Mouse (Mus musculus) left cerebral cortex, postnatal 25 days (tissue): ENCODE measurements around the gene Gdf7. TPM values are rescaled to one million over a fixed set of nuclear protein-coding genes. Genes with fewer than 3 reads are reported as not detected.

Experiments
- DNase-seq, 2 experiments: peaks; one replicate each; pipeline ENCODE4 v3.0.0; 2022; ENCODE audit warnings: low spot score in 2 of 2, mixed read lengths in 1 of 2
- intact Hi-C: fragments of 180-260 bp; cut with DNase I; formaldehyde crosslinking; loops from one replicate; pipeline ENCODE4 v1.15.1; 2025
- total RNA-seq, 2 experiments: library from RNA; stranded (reverse); gene quantifications; 2 replicates each; pipeline ENCODE4 v1.2.3; 2021

The Gdf7 gene
- total RNA-seq = under 1 TPM; 0.71 to 0.85 TPM

DNA sequence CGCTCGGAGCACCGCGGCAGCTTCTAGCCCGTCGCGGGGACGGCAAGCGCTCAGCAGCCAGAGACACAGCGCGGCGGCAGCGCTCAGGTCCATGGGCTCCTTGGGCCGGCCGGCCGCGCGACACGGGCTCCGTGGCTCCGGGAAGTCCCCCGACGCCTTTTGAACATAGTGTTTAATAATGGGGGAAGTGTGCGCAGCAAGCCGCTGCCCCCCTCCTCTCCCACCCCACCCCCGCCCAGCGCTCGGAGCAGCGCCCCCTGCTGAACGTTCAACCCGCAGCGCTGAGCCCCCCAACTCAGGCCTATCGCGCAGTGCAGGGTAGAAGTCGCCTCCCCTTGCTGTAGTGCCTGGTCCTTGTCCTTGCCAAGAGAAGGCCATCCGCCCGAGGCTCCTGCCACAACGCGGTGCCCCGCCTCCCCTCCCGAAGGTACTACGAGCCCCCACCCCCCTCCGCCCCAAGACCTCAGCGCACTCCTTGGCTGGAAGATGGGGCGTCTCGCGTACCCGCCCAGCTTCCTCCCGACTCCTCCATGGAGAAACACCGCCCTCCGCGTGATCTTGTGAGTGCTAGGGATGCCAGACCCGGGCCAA, at the start of gene Gdf7:
Gene Gdf7 (minus strand): TSS at position 114 of the 591 bp plus-strand sequence.
- DNase-seq = no peak
- intact Hi-C loops = no loop called here

DNA sequence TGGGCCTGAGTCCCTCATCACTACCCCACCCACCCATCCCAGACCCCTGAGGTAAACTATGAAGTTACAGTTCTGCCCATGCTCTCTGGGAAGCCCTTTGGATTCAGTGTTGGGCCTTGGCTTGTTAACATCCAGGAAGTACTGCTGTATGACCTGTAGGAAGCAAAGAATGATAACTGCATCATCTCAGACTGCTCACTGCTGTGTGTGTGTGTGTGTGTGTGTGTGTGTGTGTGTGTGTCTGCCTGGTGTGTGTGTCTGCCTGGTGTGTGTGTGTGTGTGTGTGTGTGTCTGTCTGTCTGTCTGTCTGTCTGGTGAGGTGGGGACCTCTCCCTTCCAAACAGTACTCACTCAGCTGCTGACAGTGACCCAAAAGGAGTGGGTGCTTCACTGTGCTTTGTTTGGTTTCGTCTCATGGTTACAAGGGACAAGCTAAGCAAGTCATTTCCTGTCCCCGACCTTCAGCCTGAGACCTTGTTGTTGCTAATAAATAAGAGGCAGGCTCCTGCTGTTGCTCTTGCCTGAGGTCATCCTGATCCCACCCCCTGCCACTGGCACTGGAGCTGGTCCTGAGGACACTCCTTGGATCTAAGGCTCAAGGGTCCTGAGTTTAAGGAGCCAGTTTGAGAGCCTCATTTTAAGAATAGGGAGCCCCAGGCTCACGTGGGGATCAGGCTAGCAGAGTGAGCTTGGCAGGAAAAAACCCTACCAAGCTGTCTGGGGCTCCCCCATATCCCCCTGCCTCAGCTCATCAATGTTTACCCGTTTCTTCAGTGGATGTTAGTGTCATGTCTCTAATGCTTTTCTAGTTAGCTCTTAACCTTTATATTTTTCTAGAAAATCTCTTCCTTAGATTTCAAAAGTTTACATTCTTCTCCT, 49.5 kb upstream of the Gdf7 start:
- no peak for DNase-seq
- intact Hi-C loops = no loop called here

DNA sequence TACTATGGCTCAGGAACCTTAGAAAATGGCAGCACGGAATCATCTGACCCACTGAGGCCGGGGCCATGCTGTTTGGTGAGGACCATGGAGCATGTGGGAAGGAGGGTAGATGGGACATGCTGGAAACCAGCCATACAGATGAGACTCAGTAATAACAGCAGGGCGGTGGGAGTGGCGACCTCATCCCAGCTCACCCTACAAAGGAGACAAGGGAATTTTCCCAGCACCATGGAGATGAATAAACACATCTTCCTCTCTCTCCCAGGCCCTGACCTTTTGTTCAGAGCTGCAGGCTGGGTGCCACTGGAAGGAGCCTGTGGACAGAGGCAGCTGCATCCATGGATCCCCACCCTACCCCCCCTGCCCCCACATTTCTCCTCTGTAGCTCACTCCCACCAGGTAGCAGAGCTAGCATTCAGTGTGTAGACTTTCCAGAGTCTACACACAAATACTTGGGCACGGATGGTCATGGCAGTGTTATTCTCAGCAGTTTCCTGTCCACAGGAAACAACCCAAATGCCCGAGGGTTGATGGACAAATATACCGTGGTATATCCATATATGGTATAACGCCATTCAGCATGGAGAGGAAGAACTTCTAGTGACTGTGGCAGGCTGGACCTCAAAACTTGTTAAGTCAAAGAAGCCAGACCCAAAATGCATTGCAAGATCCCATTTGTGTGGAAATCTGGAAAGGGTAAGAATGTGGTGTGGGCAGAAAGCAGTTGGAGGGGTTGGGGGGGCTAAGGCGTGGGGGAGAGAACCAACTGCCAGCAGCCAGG, 47.2 kb upstream of the Gdf7 start:
- intact Hi-C loops = loop anchor here (5.0 kb wide), 1 partner anchor 103 kb away; no protein-coding TSS in a partner anchor
- DNase-seq = no peak

DNA sequence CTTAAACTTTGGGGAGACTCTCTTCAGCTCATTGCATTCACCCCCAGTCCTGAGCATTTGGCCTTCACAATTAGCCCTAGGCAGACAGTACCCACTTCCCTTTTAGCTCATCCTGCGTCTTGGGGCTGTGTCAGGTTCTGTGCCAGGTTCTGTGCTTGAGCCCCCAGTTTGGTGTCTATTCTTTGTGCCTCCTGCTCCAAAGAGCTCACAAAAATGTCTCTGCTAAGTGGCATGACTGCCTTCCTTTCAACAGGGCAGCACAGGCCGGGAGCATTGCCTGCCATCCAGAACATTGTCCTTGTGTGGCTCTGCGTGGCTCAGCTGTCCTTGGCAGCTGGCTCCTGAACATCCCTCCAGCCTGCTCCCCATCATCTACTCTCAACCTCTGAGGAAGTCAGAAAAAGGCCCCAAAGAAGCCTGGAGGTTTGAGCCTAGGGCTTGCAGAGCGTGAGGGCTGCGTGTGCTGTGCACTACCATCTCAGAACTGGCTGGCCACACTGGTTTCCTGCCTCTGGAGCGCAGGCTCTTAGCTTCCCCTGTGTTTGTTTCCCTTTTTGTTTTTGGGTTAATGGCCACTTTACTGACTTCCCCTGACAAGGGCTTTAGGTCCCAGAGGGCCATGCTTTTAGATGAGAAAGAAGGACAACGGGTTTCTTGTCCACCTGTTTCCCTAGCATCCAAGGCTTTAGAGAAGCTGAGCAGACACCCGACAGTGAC, 46.1 kb upstream of the Gdf7 start:
- intact Hi-C loops = loop anchor here (5.0 kb wide), 1 partner anchor 104 kb away; no protein-coding TSS in a partner anchor
- DNase-seq = no peak

DNA sequence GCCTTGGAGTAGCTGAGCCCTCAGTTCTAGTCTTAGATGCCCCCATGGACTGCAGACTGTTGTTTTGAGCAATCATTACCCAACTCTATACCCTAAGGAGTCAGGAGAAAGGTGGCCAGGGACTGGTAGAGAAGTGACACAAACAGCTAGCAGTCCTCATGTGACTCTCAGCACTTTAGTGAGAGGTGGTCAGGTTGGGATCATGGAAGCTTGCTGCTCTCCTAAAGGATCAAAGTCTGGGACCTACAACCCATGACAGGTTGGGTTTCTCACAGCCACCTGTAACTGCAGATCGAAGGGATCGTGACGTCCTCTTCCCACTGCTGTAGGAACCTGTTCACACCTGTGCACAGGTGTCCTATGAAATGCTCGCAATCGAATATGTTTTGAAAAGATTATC, 43.8 kb upstream of the Gdf7 start:
- intact Hi-C loops = loop anchor here (1.0 to 5.0 kb wide), 4 partner anchors 107 to 153 kb away; no protein-coding TSS in a partner anchor
- no peak for DNase-seq

DNA sequence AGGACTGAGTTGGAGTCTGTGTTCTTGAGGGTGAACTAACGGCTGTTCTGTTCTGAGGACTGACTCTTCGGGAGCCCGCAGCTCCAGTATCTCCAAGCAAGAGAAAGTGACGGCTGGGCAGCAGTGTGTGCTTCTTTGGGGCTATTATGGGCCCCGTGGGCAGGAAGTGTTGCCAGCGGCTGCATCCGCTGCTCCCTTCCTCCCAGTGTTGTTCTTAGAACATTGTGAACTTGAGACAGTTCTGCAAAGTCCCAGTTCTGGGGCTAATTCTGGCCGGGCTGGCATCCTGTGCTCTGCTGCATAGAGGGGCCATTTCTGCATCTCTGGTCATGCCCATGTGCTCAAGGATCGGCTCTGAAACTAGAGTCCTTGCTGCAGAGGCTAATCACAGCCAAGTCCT, 43.1 kb upstream of the Gdf7 start:
- peak; percentile 77 to 94 for DNase-seq
- intact Hi-C loops = loop anchor here (1.0 to 5.0 kb wide), 4 partner anchors 107 to 154 kb away; no protein-coding TSS in a partner anchor

DNA sequence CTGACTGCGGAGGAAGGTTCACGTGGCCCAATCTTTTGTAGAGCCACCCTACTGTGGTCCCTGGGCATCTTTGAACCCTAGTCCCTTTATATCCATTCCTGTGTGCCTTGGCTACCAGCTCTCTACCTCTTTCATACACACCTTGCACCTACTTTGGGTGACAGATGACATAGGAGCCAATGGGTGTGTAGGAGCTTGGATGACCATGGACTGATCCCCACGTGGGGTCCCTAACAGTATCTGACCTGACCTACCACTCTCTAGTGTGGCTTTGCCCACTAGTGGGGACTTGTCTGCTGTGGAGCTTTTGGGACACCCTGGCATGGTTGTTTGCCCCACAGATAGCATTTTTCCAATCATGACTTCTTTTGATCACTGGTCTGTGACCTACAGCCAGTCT, 41.6 kb upstream of the Gdf7 start:
- no peak for DNase-seq
- intact Hi-C loops = no loop called here

DNA sequence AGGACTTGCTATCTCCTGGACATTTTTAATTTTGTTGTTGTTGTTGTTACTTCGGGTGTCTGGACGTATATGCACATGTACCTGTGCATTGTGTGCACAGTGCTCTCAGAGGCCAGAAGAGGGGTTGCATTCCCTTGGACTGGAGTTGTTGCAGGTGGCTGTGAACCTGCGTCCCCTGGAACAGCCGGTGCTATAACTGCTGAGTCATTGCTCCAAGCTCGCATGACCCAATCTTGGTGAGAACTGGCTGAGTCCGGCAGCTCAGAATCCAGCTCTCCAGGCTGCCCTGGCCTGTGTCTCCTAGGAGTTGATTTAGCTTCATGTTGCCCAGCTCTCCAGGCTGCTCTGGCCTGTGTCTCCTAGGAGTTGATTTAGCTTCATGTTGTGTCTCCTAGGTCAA, 39.3 kb upstream of the Gdf7 start:
- intact Hi-C loops = no loop called here
- no peak for DNase-seq

DNA sequence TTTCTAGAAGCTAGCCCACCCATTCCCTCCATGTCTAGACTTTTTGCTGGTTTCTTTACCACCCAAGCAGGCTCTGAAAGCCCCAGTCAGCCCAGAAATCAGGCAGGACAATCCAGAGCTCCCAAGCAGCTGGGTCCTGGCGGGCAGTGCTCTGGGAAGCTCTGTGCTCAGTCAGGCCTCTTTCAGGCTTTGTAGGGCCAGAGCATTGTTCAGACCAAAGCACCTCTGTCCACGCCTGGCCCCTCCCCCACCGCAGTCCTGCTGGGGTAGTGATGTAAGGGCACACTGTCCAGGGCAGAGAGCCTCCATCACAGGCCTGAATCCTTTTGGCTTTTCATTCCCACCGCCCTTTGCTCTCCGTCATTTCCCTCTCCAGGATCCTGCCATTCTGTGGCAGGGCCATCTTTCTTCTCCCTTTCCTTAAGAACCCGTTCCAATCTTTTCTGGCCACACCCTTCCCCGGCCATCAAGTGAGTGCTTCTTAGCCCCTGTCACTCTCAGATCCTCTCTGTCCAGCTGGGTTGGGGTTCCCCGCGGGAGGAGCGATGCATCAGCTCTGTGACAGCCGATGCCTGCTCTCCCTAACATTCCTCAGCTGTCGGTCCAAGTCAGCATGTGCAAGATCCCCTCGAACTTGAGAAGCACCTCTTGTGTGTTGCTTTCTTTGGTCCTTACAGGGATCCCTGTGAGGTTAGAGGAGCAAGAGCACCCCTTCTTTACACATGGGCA, 38.0 kb upstream of the Gdf7 start:
- intact Hi-C loops = no loop called here
- DNase-seq = no peak

DNA sequence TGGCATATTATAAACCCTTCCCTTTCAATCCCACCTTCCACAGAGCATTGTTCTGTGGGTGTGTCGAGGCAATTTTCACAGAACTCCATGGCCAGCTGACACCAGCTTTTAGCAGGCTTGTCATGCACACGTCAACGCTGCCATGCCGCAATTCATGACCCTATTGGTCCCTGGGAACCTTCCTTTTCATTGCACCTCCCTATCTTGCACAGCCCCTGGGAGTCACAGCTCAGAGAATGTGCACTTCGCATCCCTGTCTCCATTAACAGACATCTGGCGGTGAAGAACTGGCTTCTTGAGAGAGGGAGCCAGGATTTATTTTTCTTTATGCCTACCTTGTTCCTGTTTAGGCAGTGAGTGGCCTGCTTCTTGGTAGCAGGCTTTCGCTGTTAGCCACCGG, 37.2 kb upstream of the Gdf7 start:
- no peak for DNase-seq
- intact Hi-C loops = no loop called here

DNA sequence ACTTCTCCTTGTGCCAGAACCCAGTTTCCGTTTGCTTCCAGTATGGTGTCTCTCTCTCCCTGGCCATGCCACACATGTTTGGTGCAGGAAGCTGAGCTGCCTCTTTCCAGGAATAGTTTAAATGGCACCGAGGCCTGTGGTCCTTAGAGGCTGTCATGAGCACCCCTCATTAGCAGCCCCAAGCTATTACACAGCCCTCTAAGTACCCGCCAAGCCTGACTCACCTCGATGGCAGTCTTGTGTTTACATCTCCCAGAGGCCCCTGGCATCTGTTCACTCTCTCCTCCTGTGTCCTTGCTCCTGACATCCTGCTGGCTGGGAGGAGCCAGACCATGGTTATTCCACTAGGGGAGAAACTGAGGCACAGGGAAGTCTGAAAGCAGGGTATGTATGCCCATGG, 36.7 kb upstream of the Gdf7 start:
- intact Hi-C loops = no loop called here
- no peak for DNase-seq

DNA sequence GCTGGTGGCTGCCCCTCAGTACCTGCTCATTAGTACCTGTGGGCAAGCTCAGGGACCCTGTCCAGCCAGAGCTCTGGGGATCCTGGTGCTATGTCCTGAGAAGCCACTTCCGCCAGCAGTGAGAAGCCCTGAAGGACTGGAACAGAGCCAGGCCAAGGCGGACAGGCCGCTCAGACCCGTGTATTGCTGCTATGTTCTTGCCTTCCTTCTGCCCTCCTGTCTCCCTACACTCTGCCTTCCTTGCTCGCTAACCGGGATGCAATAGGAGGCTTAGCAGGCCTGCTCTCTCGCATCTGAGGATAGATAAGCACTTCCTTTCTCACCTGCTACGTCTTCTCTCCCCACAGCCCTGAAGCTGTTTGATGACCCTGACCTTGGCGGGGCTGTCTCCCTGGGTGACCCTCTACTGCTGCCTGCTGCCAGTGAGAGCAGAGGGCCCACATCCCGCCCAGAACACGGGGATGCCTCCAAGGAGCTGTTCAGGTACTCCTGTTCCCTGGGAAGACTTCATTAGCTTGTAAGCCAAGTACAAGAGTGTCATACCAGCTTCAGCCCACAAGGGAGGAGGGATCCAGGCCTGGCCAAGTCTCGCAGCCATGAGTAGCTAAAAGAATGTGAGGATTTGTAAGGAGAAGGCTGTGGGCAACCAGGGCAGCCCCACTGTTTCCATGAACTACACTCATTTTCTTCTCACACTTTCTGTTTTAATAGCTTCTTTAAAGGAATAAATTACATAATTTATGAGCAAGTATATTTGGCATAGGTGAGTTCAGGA, 35.7 kb upstream of the Gdf7 start:
- intact Hi-C loops = no loop called here

DNA sequence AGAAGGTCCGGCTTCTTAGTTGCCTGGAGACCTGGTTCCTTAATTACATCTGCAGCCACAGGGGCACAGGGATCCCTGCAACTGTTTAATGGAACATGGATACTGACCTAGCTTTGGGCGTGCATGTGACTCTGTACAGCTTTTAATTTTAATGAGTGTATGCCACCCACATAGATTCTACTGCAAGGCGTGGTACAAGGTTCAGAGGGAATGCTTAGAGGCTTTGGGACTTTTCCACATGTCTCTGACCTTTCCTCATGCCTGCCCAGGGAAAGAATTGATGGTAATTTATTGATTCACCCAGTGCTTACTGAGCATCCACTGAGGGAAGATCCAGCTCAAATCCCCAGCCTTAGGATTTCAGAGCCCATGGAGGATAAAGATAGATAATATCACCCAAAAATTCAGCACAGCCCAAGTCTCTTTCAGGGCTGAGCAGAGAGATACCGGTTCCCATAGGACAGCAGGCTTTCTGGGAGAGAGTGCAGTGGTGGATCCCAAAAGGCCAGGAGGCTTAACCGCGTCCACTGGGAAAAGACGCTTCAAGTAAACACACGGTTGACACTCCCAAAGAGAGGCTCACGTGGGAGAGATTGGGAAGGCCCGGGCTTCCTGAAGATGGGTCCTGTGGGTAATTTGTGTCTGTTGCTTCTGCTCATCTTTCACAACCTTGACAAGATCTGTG, 35.0 kb upstream of the Gdf7 start:
- intact Hi-C loops = no loop called here
- no peak for DNase-seq

More for the DNA sequence above, 35.7 kb upstream of the Gdf7 start:
- DNase-seq = no peak

DNA sequence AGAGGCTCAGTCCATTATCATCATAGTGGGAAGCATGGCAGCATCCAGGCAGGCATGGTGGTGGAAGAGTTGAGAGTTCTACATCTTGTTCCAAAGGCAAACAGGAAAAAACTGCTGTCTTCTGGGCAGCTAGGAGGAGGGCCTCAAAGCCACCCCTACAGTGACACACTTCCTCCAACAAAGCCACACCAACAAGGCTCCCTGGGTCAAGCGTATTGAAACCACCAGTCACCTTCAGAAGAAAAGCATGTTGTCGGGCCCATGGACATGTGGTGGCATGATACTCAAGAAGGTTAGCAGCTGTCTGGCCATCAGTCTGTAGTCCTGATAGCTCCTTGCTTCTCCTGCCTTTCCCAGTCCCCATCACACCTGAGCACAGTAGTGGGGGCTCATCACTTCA, 33.7 kb upstream of the Gdf7 start:
- DNase-seq = no peak
- intact Hi-C loops = no loop called here

DNA sequence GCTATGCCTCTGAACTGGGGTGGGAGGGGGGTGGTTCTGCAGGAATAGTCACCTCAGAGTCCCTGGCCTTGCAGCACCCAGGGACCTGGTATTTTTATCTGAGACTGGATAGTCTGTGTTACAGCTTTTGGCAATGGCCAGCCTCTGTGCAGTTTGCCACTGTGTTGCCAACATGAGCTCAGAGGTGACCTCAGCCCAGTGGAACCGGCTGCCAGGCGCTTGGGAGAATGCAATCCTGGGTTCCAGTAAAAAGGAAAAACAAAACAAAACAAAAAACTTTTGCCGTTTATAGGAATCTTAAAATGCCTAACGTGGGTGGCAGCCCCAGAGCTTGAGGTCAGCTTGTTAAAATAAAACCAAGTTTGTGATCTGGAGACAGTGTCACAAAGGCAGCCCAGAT, 32.5 kb upstream of the Gdf7 start:
- intact Hi-C loops = no loop called here
- no peak for DNase-seq

DNA sequence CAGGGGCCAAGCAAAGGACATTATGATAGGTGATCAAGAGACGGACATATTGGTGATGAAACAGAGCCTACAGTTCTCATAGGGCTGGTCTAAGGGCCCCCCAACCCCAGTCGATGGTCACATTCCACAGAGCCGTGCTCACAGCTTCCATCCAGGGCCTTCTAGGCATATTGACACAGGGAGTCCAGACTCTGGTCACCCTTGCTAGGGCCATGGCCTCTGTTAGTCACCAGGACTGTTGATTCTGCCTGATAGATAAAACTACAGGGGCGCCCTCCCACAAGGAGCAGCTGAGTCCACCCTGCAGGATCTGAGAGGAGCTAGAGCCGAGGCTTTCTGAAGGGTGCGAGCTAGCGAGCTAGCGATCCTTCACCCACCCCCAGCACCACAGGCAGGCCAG, 31.9 kb upstream of the Gdf7 start:
- intact Hi-C loops = no loop called here
- DNase-seq = no peak

DNA sequence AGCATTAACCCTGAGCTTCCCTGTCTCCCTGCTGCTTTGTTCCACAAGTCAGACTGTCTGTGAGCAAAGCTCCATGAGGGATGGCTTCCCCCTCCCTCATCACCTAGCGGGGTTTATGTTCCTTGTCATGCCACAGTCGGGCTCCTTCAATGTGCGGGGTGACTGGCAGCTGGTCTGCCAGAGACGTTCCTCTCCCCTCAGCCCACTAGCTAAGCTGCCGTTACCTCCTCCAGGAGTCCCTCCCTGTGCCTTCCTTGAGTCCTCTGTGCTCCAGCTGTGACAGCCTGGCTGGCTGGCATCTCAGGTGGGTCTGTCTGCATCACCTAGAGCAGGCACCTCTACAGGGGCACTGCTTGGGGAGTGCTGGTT, 30.4 kb upstream of the Gdf7 start:
- intact Hi-C loops = no loop called here

More for the DNA sequence above, 30.4 kb upstream of the Gdf7 start:
- DNase-seq = no peak
